ENCODE assay signal across 8 mouse cellular contexts in genomic region chr2:15055741-15056151, GRCm38 (mm10). TPM values are rescaled to one million over a fixed set of nuclear protein-coding genes. Genes with fewer than 3 reads are reported as not detected.
DNase-seq lines count a peak whose midpoint lies in the region; ATAC-seq and TF ChIP-seq lines count a peak whose summit lies in the region.

No protein-coding gene starts in this region.

- no peaks in the 10 kb centered on the region for H3K36me3 ChIP-seq in hindbrain, embryonic 15.5 days

- peaks cover 5% of the 10 kb centered on the region for H3K4me1 ChIP-seq in bone marrow macrophage, adult 2 months (ENCODE audit: control insufficient read depth, insufficient read depth, low read length)
- H3K4me1 ChIP-seq in hindbrain, embryonic 15.5 days (replicated peaks) = peaks cover 33% of the 10 kb centered on the region

- WGBS in hindbrain, embryonic 15.5 days = under 1% methylated on average over 15 of the region's 15 CpGs

- peak overlapping the region; percentile 88 for H3K27ac ChIP-seq in left cerebral cortex, adult 2 months
- H3K27ac ChIP-seq in bone marrow macrophage, adult 2 months (ENCODE audit: insufficient read depth, low read depth, low read length) = no peak overlapping the region
- H3K27ac ChIP-seq in hindbrain, embryonic 15.5 days (replicated peaks) = peak overlapping the region; percentile 94

- no peak for TF ChIP-seq POLR2A in bone marrow macrophage, adult 2 months (IDR thresholded peaks at IDR 0.05; ENCODE audit: borderline replicate concordance, low read depth, low read length)

- intact Hi-C loops in left cerebral cortex, adult 2 months (cut with DNase I) = loop anchor here (2.0 to 10.0 kb wide), 3 partner anchors 181 to 1301 kb away; partner anchors contain the start of genes Plxdc2 and Stam

- no peak for ATAC-seq in hindbrain, embryonic 15.5 days (ENCODE audit: low FRiP score, low read depth)
- peak; percentile 5; the same call in 1 of the 2 replicates for ATAC-seq in megakaryocyte progenitor cell, adult 5-6 weeks (replicated peaks; ENCODE audit: poor library complexity)

- no peak for TF ChIP-seq CTCF in left cerebral cortex, adult 2 months (IDR thresholded peaks at IDR 0.05)
- no peak for TF ChIP-seq CTCF in bone marrow macrophage, adult 2 months (IDR thresholded peaks at IDR 0.05; ENCODE audit: low read depth, low read length)

- H3K9me3 ChIP-seq in hindbrain, embryonic 15.5 days = no peaks in the 10 kb centered on the region

- H3K4me3 ChIP-seq in left cerebral cortex, adult 2 months = peak overlapping the region; percentile 89
- H3K4me3 ChIP-seq in bone marrow macrophage, adult 2 months (ENCODE audit: insufficient read depth, low read length) = peak overlapping the region; percentile 91
- peak overlapping the region; percentile 70 for H3K4me3 ChIP-seq in hindbrain, embryonic 15.5 days

- peak overlapping the region; percentile 87 for H3K9ac ChIP-seq in hindbrain, embryonic 15.5 days

- no peaks in the 10 kb centered on the region for H3K27me3 ChIP-seq in hindbrain, embryonic 15.5 days

- peak overlapping the region; percentile 71 for H3K4me2 ChIP-seq in hindbrain, embryonic 15.5 days

- no peak for DNase-seq in left cerebral cortex, adult 2 months (ENCODE audit: extremely low spot score in 1 of 2, low spot score in 2 of 2)
- DNase-seq in left cerebral cortex, adult 18-20 months (ENCODE audit: low spot score in 2 of 2) = no peak
- no peak for DNase-seq in adrenal gland, postnatal 10 days
- DNase-seq in layer of hippocampus, postnatal 25 days (ENCODE audit: extremely low spot score in 1 of 2, low spot score in 1 of 2) = no peak
- DNase-seq in layer of hippocampus, postnatal 10 days (ENCODE audit: low spot score in 2 of 2) = no peak

RNA-seq across cellular contexts. Expression of gene Nsun6, which starts 0.9 kb away (rescaled TPM):
- total RNA-seq in left cerebral cortex, adult 2 months (2021) = 10 to 100 TPM; 12.9 to 14.6 TPM
- total RNA-seq in left cerebral cortex, adult 18-20 months (2021) = 10 to 100 TPM in 1 of 2 experiments, 1 to 10 TPM in 1; 9.7 to 10.7 TPM
- polyA plus RNA-seq in bone marrow macrophage, adult 2 months (2012; ENCODE audit: insufficient read depth, insufficient read length, missing spikeins) = 7.5 and 7.7 TPM in 2 replicates
- polyA plus RNA-seq in hindbrain, embryonic 15.5 days (2015; fragmentation: Nextera tagmentation; extraction: Ambion mirVana) = 14.1 and 18.8 TPM in 2 replicates
- 7.6 and 8.9 TPM in 2 replicates for total RNA-seq in megakaryocyte progenitor cell, adult 5-6 weeks (2015)
- 11.3 and 16.0 TPM in 2 replicates for total RNA-seq in megakaryocyte progenitor cell, adult 5-6 weeks (2017)
- 10 to 100 TPM in 1 of 2 experiments, 1 to 10 TPM in 1; 6.4 to 10.4 TPM for total RNA-seq in adrenal gland, postnatal 10 days (2021)
- total RNA-seq in layer of hippocampus, postnatal 25 days (2021) = 1 to 10 TPM; 7.2 to 9.5 TPM
- total RNA-seq in layer of hippocampus, postnatal 10 days (2021) = 10 to 100 TPM; 10.6 to 15.7 TPM

RNA-seq across cellular contexts. Expression of gene Arl5b, which starts 6.6 kb away (rescaled TPM):
- 10 to 100 TPM; 23.5 to 37.7 TPM for total RNA-seq in left cerebral cortex, adult 2 months (2021)
- total RNA-seq in left cerebral cortex, adult 18-20 months (2021) = 10 to 100 TPM; 26.6 to 35.0 TPM
- polyA plus RNA-seq in bone marrow macrophage, adult 2 months (2012; ENCODE audit: insufficient read depth, insufficient read length, missing spikeins) = 9.7 and 12.3 TPM in 2 replicates
- polyA plus RNA-seq in hindbrain, embryonic 15.5 days (2015; fragmentation: Nextera tagmentation; extraction: Ambion mirVana) = 31.2 and 32.3 TPM in 2 replicates
- total RNA-seq in megakaryocyte progenitor cell, adult 5-6 weeks (2015) = 21.2 and 26.4 TPM in 2 replicates
- total RNA-seq in megakaryocyte progenitor cell, adult 5-6 weeks (2017) = 8.5 and 10.9 TPM in 2 replicates
- total RNA-seq in adrenal gland, postnatal 10 days (2021) = 10 to 100 TPM; 24.9 to 31.9 TPM
- 10 to 100 TPM; 33.5 to 40.1 TPM for total RNA-seq in layer of hippocampus, postnatal 25 days (2021)
- total RNA-seq in layer of hippocampus, postnatal 10 days (2021) = 10 to 100 TPM; 44.3 to 50.4 TPM
